Mouse (Mus musculus) spleen, adult 2 months (tissue): ENCODE measurements around the gene Slc15a2. TPM values are rescaled to one million over a fixed set of nuclear protein-coding genes. Genes with fewer than 3 reads are reported as not detected.

ENCODE experiments used
- DNase-seq, 2 experiments: peaks; one replicate each; pipeline versions ENCODE4 v3.0.0 to v3.0.0-alpha.2; 2012 to 2021; ENCODE audit warnings: low spot score in 2 of 2, low read depth in 1 of 2
- H3K27ac ChIP-seq: fragments of 200-500 bp; 2 replicates; pipeline ENCODE4 v1.5.1; 2012; ENCODE audit warnings: low read length, inconsistent platforms; ENCODE audit not compliant: insufficient read depth
- H3K27me3 ChIP-seq: fragments of 200-500 bp; 2 replicates; pipeline ENCODE4 v1.6.1; 2012; ENCODE audit warnings: mild to moderate bottlenecking, moderate library complexity, low read length, inconsistent platforms; ENCODE audit not compliant: control insufficient read depth, insufficient read depth
- H3K36me3 ChIP-seq: fragments of 200-500 bp; 2 replicates; pipeline ENCODE4 v1.6.1; 2012; ENCODE audit warnings: mild to moderate bottlenecking, low read length, inconsistent platforms; ENCODE audit not compliant: control insufficient read depth, insufficient read depth
- H3K4me1 ChIP-seq: fragments of 200-500 bp; 2 replicates; pipeline ENCODE4 v1.6.1; 2011; ENCODE audit warnings: inconsistent platforms; ENCODE audit not compliant: control insufficient read depth, insufficient read depth, insufficient read length
- H3K4me3 ChIP-seq: fragments of 200-500 bp; 2 replicates; pipeline ENCODE4 v1.5.1; 2011; ENCODE audit warnings: mild to moderate bottlenecking, inconsistent platforms; ENCODE audit not compliant: insufficient read depth, insufficient read length; ENCODE audit errors: extremely low read depth
- CTCF ChIP-seq: fragments of 200-500 bp; IDR thresholded peaks from 2 replicates; pipeline ENCODE4 v1.5.1; 2011; ENCODE audit warnings: mild to moderate bottlenecking, inconsistent platforms; ENCODE audit not compliant: insufficient read depth, insufficient read length, insufficient replicate concordance; ENCODE audit errors: extremely low read depth
- POLR2A ChIP-seq: fragments of 200-500 bp; IDR thresholded peaks from 2 replicates; pipeline ENCODE4 v1.6.1; 2011; ENCODE audit warnings: low read depth, low read length, inconsistent platforms
- WGBS: fragments of 180-500 bp; shearing (Covaris S2); methylation state at CpG from one replicate; pipeline ENCODE4 v1.1.7; 2018; 5-methylcytosine and 5-hydroxymethylcytosine counted together
- polyA plus RNA-seq: library from polyadenylated mRNA; depleted of rRNA; stranded (reverse); fragments of >200 nt; gene quantifications from 2 replicates; pipeline ENCODE4 v1.2.3, GENCODE M21; 2012

Gene Slc15a2
- polyA plus RNA-seq, 1 experiment, result 2.1 TPM

DNA sequence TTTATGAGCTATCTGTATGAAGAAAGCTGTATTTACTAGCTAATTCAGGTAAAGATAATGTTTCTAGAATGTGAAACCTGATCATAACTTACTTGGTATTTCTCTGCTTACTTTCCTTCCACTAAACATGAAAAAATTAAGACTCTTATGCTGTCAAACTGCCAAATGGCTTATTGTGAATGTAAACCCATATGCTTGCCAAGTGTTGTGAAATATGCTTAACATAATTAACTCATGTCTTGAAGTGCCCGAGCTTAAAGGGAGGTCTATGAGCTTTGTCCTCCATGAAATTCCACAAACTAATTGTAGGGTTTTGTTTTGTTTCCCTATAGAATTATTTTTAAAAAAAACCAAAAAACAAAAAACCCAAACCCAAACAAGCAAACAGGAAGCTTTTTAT lies 50.9 kb downstream of the Slc15a2 start:
- H3K27ac ChIP-seq, result no peak overlapping the region
- H3K36me3 ChIP-seq, result no peaks in the 10 kb centered on the region
- 69% methylated on average over 1 of the region's 1 CpGs for WGBS
- TF ChIP-seq CTCF (no peak), POLR2A (no peak)
- DNase-seq, result no peak
- H3K4me3 ChIP-seq, result no peak overlapping the region
- no peaks in the 10 kb centered on the region for H3K27me3 ChIP-seq
- no peaks in the 10 kb centered on the region; the same call in 1 of the 2 replicates for H3K4me1 ChIP-seq

DNA sequence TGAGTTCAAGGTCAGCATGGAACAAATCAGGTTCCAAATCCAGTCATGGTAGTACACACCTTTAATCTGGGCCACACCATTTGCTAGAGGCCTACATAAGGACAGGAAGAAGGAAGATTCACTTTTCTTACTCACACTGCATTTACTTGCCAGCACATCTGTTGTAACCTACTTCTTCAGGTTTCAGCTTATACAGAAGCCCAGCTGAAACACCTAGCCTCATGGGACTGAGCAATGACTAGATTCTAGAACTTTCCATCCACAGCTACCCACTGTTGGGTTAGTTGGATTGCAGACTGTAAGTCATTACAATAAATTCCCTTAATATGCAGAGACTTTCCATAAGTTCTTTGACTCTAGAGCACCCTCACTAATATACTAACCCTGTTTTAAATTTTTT lies 52.2 kb downstream of the Slc15a2 start:
- no peaks in the 10 kb centered on the region for H3K27me3 ChIP-seq
- H3K36me3 ChIP-seq, result no peaks in the 10 kb centered on the region
- H3K4me1 ChIP-seq, result no peaks in the 10 kb centered on the region; the same call in 1 of the 2 replicates
- H3K4me3 ChIP-seq, result no peak overlapping the region
- no peak overlapping the region for H3K27ac ChIP-seq
- TF ChIP-seq POLR2A (no peak), CTCF (no peak)
- DNase-seq, result no peak

DNA sequence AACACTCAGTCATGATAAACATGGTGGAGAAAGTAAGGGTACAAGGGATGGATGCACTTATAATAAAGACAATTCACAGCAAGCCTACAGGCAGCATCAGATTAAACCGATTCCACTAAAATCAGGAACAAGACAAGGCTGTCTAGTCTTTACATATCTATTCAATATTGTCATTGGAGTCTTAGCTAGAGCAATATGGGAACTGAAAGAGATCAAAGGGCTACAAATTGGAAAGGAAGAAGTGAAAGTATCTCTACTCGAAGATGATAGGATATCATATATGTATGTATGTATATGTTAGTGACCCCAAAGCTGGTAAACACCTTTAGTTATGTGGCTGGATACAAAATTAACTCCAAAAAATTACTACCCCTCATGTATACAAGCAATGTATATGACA lies 55.8 kb downstream of the Slc15a2 start:
- no peak for DNase-seq
- Histone ChIP-seq H3K27ac (no peak overlapping the region), H3K4me1 (peaks cover 2% of the 10 kb centered on the region; the same call in 1 of the 2 replicates), H3K27me3 (no peaks in the 10 kb centered on the region), H3K36me3 (no peaks in the 10 kb centered on the region), H3K4me3 (no peak overlapping the region)
- 35% methylated on average over 2 of the region's 2 CpGs for WGBS
- TF ChIP-seq CTCF, result no peak
- TF ChIP-seq POLR2A, result no peak

DNA sequence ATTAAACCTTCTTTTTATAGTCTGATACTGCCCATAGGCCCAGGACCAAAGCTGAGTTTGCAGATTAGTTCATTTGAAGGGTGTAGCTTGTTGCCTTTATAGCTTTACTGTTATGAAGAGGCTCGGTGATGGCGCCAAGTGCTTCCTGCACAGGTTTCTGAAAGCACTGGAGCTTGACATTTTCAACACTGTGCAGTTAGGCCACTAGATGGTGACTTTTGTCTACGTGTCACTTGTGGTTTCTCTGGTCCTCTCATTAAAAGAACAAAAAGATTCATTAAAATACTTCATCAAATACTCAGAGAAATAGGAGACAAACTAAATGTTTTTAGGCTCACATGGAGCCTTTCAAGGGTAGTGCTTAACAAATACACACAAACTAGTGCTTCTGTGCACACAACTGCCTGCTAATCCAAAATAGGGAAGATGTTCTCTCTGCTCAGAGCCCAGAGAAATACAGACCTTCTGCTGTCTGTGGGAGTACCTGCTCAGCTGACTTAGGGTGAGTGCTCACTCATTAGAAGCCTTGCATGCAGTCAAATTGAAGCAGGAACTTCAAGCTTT lies 60.8 kb downstream of the Slc15a2 start:
- Histone ChIP-seq H3K27ac (no peak overlapping the region), H3K4me1 (peaks cover 11% of the 10 kb centered on the region), H3K36me3 (no peaks in the 10 kb centered on the region), H3K4me3 (no peak overlapping the region), H3K27me3 (no peaks in the 10 kb centered on the region)
- no peak for TF ChIP-seq POLR2A
- peak; percentile 6; the same call in 1 of the 2 replicates for TF ChIP-seq CTCF
- DNase-seq, result peak in 1 of 2 experiments; percentile 49
- 10% methylated on average over 3 of the region's 3 CpGs for WGBS

DNA sequence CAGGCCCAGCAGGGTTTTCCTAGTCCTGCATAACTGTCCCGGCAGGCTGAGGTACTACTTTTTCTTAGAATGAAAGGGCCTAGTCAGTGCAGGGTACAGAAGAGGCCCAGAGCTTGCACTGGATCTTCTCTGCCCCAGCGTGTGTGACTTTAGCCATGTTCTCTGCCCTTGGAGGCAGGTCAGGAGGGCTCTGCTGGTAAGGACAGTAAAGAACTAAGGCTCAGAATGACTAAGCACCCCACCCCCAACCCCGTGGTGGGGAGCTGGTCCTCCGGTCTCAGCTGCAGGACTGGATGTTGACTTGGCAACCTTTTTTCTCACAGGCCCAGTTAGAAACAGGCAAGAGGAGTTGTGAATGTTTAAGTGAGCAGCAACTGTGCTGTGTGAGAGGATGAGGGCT lies 62.0 kb downstream of the Slc15a2 start:
- no peak overlapping the region for H3K27ac ChIP-seq
- H3K4me1 ChIP-seq, result peaks cover 15% of the 10 kb centered on the region
- no peaks in the 10 kb centered on the region for H3K27me3 ChIP-seq
- TF ChIP-seq POLR2A (no peak), CTCF (no peak)
- H3K36me3 ChIP-seq, result no peaks in the 10 kb centered on the region
- no peak overlapping the region for H3K4me3 ChIP-seq
- DNase-seq, result no peak
- 69% methylated on average over 4 of the region's 4 CpGs for WGBS

DNA sequence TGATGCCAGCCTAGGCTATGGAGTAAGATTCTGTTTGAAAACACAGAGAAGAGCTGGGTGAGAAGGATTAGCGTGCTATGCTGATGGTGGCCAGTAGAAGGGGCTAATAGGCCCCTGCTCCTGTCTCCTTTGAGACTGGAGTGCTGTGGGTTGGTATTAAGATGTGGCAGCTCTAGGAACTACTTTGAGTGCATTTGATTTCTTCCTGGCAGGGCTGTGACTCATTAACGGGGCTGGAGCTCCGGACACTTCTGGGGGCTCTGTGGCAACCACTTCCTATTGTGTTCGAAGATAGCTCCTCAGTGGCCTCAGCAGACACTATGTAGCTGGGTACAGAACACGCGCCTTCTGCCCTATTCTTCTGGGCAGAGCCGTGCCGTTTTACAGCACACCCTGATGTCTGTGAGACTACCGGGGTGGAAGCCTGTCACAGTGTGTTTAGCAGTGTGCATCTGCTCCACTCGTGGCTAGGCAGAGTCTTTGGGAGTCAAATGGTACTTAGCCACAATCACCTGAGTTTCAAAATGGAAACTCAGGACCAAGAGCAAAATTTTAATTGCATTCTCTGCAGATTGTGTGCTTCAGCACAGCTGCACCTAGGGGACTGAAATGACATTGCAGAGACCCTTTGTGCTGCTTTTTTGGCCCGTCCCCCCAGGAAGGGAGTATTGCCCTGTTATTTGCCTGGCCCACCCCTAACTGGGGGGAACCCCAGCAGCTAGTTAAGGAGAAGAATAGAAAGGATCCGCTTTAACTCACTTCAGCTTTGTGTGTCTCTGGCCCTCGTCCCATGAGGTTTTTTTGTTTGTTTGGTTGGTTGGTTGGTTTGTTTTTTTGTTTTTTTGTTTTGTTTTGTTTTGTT lies 64.3 kb downstream of the Slc15a2 start:
- H3K27me3 ChIP-seq, result no peaks in the 10 kb centered on the region
- H3K4me1 ChIP-seq, result peaks cover 16% of the 10 kb centered on the region
- no peak for DNase-seq
- no peak overlapping the region for H3K4me3 ChIP-seq
- TF ChIP-seq POLR2A (no peak), CTCF (no peak)
- H3K27ac ChIP-seq, result no peak overlapping the region
- WGBS, result 22% methylated on average over 13 of the region's 13 CpGs
- no peaks in the 10 kb centered on the region for H3K36me3 ChIP-seq

DNA sequence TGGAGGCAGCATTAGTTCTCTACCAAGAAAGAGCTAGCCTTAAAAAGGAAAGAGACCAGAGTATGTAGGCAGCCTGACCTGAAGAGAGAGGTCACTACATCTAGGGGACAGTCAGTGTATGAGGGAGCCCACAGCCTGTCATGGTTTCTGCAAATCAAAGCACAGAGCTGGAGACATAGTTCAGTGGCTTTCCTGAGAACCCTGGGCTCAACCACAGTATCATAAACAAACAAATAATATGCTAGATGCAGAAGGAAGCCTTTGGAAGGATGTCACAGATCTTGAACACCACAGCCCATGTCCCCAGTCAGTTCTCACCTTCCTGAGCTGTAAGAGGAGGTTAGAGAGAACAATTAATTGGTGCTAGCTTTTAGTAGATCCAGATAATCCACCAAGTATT lies 66.1 kb downstream of the Slc15a2 start:
- Histone ChIP-seq H3K4me3 (no peak overlapping the region), H3K27ac (no peak overlapping the region), H3K27me3 (no peaks in the 10 kb centered on the region), H3K4me1 (peaks cover 13% of the 10 kb centered on the region), H3K36me3 (no peaks in the 10 kb centered on the region)
- TF ChIP-seq CTCF (no peak), POLR2A (no peak)
- no peak for DNase-seq
